Mouse (Mus musculus) liver, embryonic 14 days (tissue): Measurements from ENCODE around the gene Shisal2b. TPM values are rescaled to one million over a fixed set of nuclear protein-coding genes. Genes with fewer than 3 reads are reported as not detected.

ENCODE experiments used
- polyA plus RNA-seq: library from polyadenylated mRNA; depleted of rRNA; stranded (reverse); fragments of >200 nt; gene quantifications from 2 replicates; pipeline ENCODE4 v1.2.3, GENCODE M21; 2012; rRNA removed

The Shisal2b gene
- polyA plus RNA-seq = not detected in 2 replicates

DNA sequence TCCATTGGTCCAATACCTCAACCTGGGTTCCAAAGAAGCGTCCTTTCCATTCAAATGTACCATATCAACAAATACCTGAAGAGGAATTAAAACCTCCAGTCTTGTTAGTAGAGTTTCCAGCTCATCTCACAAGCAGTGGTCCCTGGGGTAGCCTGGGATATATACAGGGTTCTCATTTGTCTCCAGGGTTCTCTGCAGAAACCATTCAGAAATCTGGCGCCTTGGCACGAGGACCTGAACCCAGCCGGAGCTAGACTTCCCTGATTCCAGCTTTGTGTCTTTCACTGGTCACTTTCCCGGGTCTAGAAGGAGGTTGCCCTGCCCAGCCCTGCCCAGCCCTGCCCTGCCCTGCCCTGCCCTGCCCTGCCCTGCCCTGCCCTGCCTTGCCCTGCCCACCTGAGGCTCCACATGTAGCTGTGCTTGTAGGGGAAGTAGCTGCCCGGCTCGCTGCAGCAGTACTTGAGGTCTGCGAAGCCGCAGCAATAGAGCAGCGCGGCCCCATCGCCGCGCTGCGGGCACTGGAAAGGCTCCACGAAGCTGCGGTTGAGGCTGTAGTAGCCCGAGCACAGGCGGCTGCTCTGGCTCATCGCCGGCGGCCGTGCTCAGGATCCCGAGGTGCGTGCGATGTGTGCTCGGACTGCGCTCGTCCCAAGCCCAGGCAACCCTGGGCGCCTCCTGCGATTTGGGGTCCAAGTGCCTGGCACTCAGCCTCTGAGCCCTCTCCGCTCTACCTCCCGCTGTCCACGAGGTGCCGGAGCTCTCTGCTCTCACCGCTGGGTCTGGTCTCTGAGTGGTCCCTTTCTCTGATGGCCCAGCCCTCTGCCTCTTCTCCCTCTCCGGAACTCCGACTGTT is at the start of gene Shisal2b:
TSS of gene Shisal2b (minus strand) at position 767 of the 853 bp plus-strand sequence.

DNA sequence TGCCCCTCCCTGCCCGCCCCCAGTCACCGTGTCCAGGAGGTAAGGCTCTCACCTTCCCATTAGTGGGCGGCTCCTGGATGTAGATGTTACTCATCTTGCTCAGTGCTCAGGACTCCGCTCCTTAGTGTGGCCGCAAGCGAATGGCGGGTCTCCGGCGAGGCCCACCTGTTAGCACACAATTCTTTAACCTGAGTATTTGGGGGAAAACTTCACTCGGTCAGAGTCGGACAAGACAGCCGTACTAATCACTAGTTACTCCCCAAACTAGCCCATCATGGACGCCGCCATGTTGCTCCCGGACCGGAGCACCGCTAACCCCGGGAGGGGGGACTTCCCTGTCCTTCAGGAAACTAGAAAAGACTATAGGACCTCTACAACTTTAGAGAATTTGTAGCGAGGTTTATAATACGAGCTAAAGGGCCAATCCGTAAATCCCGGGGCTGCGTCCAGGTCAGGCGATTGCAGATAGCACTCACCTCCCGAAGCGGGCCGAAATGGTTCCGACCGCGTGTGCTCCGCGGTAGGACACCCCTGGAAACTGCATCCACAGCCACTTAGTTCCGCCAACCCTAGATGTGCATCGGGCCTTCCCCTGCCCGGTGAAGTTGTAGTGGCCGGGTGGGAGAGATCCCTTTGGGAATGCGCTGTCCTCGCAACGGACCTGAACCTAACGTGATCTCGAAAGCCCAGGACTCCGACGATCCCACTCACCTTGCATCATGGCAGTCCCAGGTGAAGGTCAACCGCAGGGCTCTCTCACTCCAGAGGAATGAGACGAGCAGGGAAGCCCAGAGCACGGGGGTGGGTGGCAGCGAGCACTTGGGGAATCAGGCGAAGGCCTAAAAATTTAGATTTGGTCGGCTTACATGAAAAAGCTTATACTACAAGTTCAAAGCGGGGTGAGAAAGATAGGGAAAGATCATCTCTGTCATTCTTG is 46.8 kb downstream of the Shisal2b start, which contains the start of gene Cwc27:
TSS of gene Cwc27 (minus strand) at position 508 of the 937 bp plus-strand sequence.

Other genes with a start within 250 kb of the Shisal2b start
- 7.8 and 8.6 TPM in 2 replicates for gene Srek1ip1, start 71.4 kb downstream of the Shisal2b start, polyA plus RNA-seq
- 6.7 and 7.3 TPM in 2 replicates for gene Cwc27, start 46.8 kb downstream of the Shisal2b start, polyA plus RNA-seq
- 0.25 and 0.28 TPM in 2 replicates for gene Rgs7bp, start 191.0 kb upstream of the Shisal2b start, polyA plus RNA-seq
- gene 4933425L06Rik, start 218.2 kb upstream of the Shisal2b start, polyA plus RNA-seq = not detected in 2 replicates